Mouse (Mus musculus): ENCODE measurements around the gene Col24a1. TPM values are rescaled to one million over a fixed set of nuclear protein-coding genes. Genes with fewer than 3 reads are reported as not detected.

The Col24a1 gene
- 2.0 and 2.3 TPM in 2 replicates for polyA plus RNA-seq (2015; fragmentation: Nextera tagmentation; extraction: Ambion mirVana)

DNA sequence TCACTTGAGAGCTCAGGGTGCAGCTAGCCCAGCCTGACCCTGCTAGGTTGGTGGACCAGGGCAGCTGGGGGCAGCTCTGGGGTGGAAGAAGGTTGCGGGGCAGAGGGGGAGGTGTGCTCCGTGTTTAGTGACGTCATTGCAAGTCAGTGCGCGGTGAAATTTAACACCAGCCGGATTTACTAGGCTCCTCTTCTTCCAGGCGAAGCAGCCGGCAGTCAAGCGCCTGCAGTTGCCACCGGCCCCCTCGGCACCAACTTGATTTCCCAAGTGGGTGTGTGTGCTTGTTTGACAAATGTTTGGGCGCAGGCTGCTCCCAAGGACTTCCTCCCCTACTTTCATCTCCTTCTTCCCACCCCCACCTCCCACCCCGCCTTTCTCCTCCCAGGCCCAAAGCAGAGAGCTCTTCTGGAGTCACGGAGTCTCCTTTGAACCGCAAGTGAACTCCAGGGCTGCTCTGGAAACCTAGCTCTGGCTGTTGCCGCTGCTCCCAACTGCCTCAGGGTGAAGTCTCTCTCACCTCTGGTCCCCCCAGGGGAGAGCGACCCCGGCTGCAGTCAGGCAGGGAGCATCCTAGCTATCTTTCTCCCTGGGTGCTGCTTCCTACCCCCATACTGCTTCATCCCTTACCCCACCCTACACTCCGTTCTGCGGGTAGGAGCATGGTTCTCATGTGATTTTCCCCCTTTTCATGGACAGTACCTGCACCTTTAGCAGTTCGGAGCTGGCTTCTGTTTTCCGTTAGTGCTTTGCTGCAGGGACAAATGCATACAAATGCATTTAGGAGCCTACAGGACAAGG lies at the start of gene Col24a1:
Gene Col24a1, plus strand, starts transcription at position 136 of the 798 bp plus-strand sequence.
- H3K9me3 ChIP-seq (replicated peaks; ENCODE audit: low read length): no peaks in the 10 kb centered on the region
- no peaks in the 10 kb centered on the region for H3K36me3 ChIP-seq (ENCODE audit: insufficient read depth, low read length)
- H3K4me3 ChIP-seq (replicated peaks; ENCODE audit: low read depth, low read length): peak within 1 kb of the TSS; percentile 31
- peak; percentile 81 for ATAC-seq (replicated peaks; ENCODE audit: low FRiP score, low read depth)
- H3K4me2 ChIP-seq (ENCODE audit: low read length): peak within 1 kb of the TSS; percentile 59
- no peak for TF ChIP-seq CTCF (IDR thresholded peaks at IDR 0.05; ENCODE audit: low read depth)
- 2% methylated on average over 22 of the region's 22 CpGs for WGBS
- peak; percentile 74 for DNase-seq (ENCODE audit: low spot score)
- H3K27ac ChIP-seq: no peak within 1 kb of the TSS
- H3K27me3 ChIP-seq (ENCODE audit: insufficient read depth, low read length): no peaks in the 10 kb centered on the region
- peak within 1 kb of the TSS; percentile 43; the same call in 1 of the 2 replicates for H3K9ac ChIP-seq (ENCODE audit: low read depth, low read length)
- H3K4me1 ChIP-seq (replicated peaks; ENCODE audit: insufficient read depth, low read length): peaks cover 18% of the 10 kb centered on the region

DNA sequence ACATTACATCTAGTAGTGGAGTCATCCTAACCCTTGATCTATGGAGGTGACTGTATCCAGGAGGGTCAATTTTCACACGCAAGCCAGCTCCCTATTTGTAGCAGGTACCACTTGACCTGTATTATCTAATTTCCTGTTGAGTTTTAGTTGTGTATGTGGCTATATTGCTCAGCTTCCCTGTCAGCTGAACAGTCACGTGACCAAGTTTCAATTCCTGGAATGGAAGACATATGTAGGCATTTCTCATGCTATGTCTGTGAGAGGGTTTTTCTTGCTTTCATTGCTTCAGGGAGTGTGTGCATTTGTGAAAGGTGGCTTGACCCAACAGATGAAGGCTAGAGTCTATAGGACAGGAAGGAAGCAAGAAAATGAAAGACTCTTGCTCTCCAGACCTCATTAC lies 44.2 kb upstream of the Col24a1 start:
- Histone ChIP-seq H3K9ac (ENCODE audit: low read depth, low read length) (no peak overlapping the region), H3K4me2 (ENCODE audit: low read length) (no peak overlapping the region), H3K4me1 (replicated peaks; ENCODE audit: insufficient read depth, low read length) (no peaks in the 10 kb centered on the region), H3K36me3 (ENCODE audit: insufficient read depth, low read length) (no peaks in the 10 kb centered on the region), H3K27ac (no peak overlapping the region), H3K9me3 (replicated peaks; ENCODE audit: low read length) (no peaks in the 10 kb centered on the region), H3K4me3 (replicated peaks; ENCODE audit: low read depth, low read length) (no peak overlapping the region), H3K27me3 (ENCODE audit: insufficient read depth, low read length) (no peaks in the 10 kb centered on the region)
- no peak for TF ChIP-seq CTCF (IDR thresholded peaks at IDR 0.05; ENCODE audit: low read depth)
- 80% methylated on average over 2 of the region's 2 CpGs for WGBS
- ATAC-seq (replicated peaks; ENCODE audit: low FRiP score, low read depth): no peak
- DNase-seq (ENCODE audit: low spot score): no peak

DNA sequence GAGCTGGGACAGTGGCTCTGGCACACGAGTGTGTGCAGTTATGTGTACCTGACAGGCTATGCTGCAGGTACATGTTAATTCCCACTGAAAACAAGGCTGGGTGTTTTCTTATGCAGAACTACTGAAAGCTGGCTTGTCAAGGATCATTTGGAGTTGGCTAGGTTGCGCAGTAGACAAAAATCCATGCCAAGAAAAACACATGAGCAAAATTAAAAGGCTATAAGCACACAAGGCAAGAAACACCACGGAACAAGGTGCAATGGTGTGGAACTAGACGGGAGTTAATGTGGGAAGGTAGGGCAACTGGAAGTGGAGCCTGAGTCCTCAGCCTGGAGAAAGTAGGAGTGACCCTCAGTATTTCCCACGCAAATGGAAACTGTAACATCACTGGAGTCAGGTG lies 39.2 kb upstream of the Col24a1 start:
- Histone ChIP-seq H3K4me3 (replicated peaks; ENCODE audit: low read depth, low read length) (no peak overlapping the region), H3K4me2 (ENCODE audit: low read length) (no peak overlapping the region), H3K9me3 (replicated peaks; ENCODE audit: low read length) (no peaks in the 10 kb centered on the region), H3K4me1 (replicated peaks; ENCODE audit: insufficient read depth, low read length) (no peaks in the 10 kb centered on the region), H3K27me3 (ENCODE audit: insufficient read depth, low read length) (no peaks in the 10 kb centered on the region), H3K27ac (no peak overlapping the region), H3K36me3 (ENCODE audit: insufficient read depth, low read length) (no peaks in the 10 kb centered on the region), H3K9ac (ENCODE audit: low read depth, low read length) (no peak overlapping the region)
- 49% methylated on average over 5 of the region's 5 CpGs for WGBS
- TF ChIP-seq CTCF (IDR thresholded peaks at IDR 0.05; ENCODE audit: low read depth): no peak
- ATAC-seq (replicated peaks; ENCODE audit: low FRiP score, low read depth) (no peak), DNase-seq (ENCODE audit: low spot score) (no peak)

- Histone ChIP-seq H3K27ac (no peak overlapping the region), H3K9me3 (replicated peaks; ENCODE audit: low read length) (no peaks in the 10 kb centered on the region), H3K27me3 (ENCODE audit: insufficient read depth, low read length) (no peaks in the 10 kb centered on the region), H3K36me3 (ENCODE audit: insufficient read depth, low read length) (no peaks in the 10 kb centered on the region), H3K9ac (ENCODE audit: low read depth, low read length) (no peak overlapping the region), H3K4me1 (replicated peaks; ENCODE audit: insufficient read depth, low read length) (no peaks in the 10 kb centered on the region), H3K4me3 (replicated peaks; ENCODE audit: low read depth, low read length) (no peak overlapping the region), H3K4me2 (ENCODE audit: low read length) (no peak overlapping the region)
- no peak for TF ChIP-seq CTCF (IDR thresholded peaks at IDR 0.05; ENCODE audit: low read depth)
- DNase-seq (ENCODE audit: low spot score): no peak
- ATAC-seq (replicated peaks; ENCODE audit: low FRiP score, low read depth): no peak
- WGBS: 66% methylated on average over 3 of the region's 3 CpGs
Observed at GRCm38 (mm10) chr3:145254764-145255396, 37.4 kb upstream of the Col24a1 start.

DNA sequence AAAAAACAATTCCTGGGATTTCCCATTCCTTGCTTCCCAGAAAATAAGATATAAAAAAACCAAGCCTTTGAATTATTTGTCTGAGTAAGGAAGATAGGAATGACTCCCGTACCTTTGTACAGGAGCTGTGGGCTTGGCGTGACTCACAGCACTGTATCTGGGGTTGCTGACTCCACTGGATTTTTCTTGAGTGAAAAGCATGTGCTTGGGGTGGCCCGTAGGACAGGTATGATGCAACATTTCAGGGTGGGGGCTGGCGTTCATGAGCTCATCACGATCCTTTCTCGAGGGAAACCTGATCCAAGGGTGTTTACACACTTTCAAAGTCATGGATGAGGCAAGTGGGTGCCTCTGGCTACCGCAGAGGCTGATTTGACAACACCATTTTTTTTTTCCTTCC lies 35.6 kb upstream of the Col24a1 start:
- H3K36me3 ChIP-seq (ENCODE audit: insufficient read depth, low read length): no peaks in the 10 kb centered on the region
- no peak overlapping the region for H3K9ac ChIP-seq (ENCODE audit: low read depth, low read length)
- no peak overlapping the region for H3K4me3 ChIP-seq (replicated peaks; ENCODE audit: low read depth, low read length)
- H3K4me2 ChIP-seq (ENCODE audit: low read length): no peak overlapping the region
- H3K4me1 ChIP-seq (replicated peaks; ENCODE audit: insufficient read depth, low read length): no peaks in the 10 kb centered on the region
- DNase-seq (ENCODE audit: low spot score) (no peak), ATAC-seq (replicated peaks; ENCODE audit: low FRiP score, low read depth) (no peak)
- no peaks in the 10 kb centered on the region for H3K9me3 ChIP-seq (replicated peaks; ENCODE audit: low read length)
- 72% methylated on average over 7 of the region's 7 CpGs for WGBS
- H3K27me3 ChIP-seq (ENCODE audit: insufficient read depth, low read length): no peaks in the 10 kb centered on the region
- H3K27ac ChIP-seq: no peak overlapping the region
- TF ChIP-seq CTCF (IDR thresholded peaks at IDR 0.05; ENCODE audit: low read depth): no peak

DNA sequence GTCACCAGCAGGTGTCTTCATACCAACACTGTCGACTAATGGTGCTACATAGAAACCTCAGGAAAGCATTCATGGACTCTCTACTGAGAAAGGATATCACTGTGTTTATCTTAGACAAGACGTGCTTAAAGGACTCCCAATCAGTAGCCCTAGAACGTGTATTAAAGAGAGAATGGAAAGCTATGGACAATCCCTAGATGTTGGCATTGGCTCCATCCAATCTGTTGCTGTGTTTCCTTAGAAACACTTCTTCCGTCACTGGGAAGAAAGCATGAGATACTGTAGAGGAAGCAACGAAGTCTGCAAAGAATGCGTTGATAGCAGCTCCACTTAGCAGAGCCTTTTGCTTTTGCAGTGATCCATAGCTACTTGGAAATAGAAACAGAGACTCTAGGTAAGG lies 32.6 kb upstream of the Col24a1 start:
- TF ChIP-seq CTCF (IDR thresholded peaks at IDR 0.05; ENCODE audit: low read depth): no peak
- Histone ChIP-seq H3K4me2 (ENCODE audit: low read length) (no peak overlapping the region), H3K4me3 (replicated peaks; ENCODE audit: low read depth, low read length) (no peak overlapping the region), H3K27ac (no peak overlapping the region), H3K4me1 (replicated peaks; ENCODE audit: insufficient read depth, low read length) (no peaks in the 10 kb centered on the region), H3K36me3 (ENCODE audit: insufficient read depth, low read length) (no peaks in the 10 kb centered on the region), H3K9me3 (replicated peaks; ENCODE audit: low read length) (no peaks in the 10 kb centered on the region), H3K27me3 (ENCODE audit: insufficient read depth, low read length) (no peaks in the 10 kb centered on the region), H3K9ac (ENCODE audit: low read depth, low read length) (no peak overlapping the region)
- ATAC-seq (replicated peaks; ENCODE audit: low FRiP score, low read depth): no peak
- no peak for DNase-seq (ENCODE audit: low spot score)
- WGBS: 93% methylated on average over 6 of the region's 6 CpGs

Measured in kidney, postnatal 0 days (tissue).